Mouse (Mus musculus): ENCODE results near the gene Rnf111. TPM values are rescaled to one million over a fixed set of nuclear protein-coding genes. Genes with fewer than 3 reads are reported as not detected.

Gene Rnf111
- total and polyA plus RNA-seq, 3 experiments: 10.4 to 17.6 (median 11.8) TPM

DNA sequence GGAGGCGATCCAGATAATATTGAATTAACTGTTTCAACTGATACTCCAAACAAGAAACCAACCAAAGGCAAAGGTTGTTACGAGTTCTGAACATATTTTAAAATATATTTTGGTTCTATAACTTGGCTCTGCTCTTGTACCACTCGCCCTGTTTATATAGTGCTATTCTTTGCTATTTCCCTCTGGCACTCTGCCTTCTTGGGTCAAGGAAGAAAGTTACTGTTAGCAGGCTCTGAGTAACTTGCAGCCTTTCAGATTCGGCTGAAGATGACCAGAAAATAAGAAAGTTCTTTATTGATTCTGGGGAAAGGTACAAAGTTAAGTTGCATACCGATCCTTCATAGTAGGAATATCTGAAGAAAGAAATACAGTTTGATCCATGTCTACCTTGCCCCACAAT is 40.5 kb upstream of the Rnf111 start:
- peaks cover 35% of the 10 kb centered on the region for H3K79me2 ChIP-seq (replicated peaks; ENCODE audit: control insufficient read depth, extremely low read depth, insufficient read depth, poor library complexity, severe bottlenecking)
- dilution Hi-C loops (cut with MboI; ENCODE audit: extremely low pct_ligation_motif_present, extremely low pct_unique_long_range_greater_than_20kb, low sequenced_read_pairs): no loop called here
- in situ Hi-C loops (cut with MboI; ENCODE audit: low pct_ligation_motif_present, low pct_unique_long_range_greater_than_20kb, low sequenced_read_pairs): no loop called here
- H3K36me3 ChIP-seq (replicated peaks in 1 of 2; ENCODE audit: control insufficient read depth in 1 of 2, insufficient read depth in 1 of 2, low read length in 1 of 2): peaks cover 7 to 22% of the 10 kb centered on the region in 2 experiments
- no peak for DNase-seq (ENCODE audit: extremely low read depth)
- H3K4me1 ChIP-seq (ENCODE audit: control insufficient read depth in 1 of 2, insufficient read depth in 2 of 2): peaks cover 0 to 29% of the 10 kb centered on the region in 2 experiments; a peak in 2 of 4 replicates
- no peak for TF ChIP-seq MAX (IDR thresholded peaks at IDR 0.05; ENCODE audit: low read length)
- TF ChIP-seq USF2 (conservative IDR thresholded peaks at IDR 0.05; ENCODE audit: low read depth, low read length): no peak
- 0 out of 2 replicates have a peak, but pooled peaks have one; percentile 7 for TF ChIP-seq SIN3A (IDR thresholded peaks at IDR 0.05; ENCODE audit: low read length)
- no peak for TF ChIP-seq JUN (IDR thresholded peaks at IDR 0.05; ENCODE audit: insufficient read depth, low read depth, low read length)
- peak overlapping the region; percentile 64 for H3K9ac ChIP-seq (ENCODE audit: insufficient read depth, low read depth)
- H3K27me3 ChIP-seq (replicated peaks): peaks cover 2% of the 10 kb centered on the region
- peak overlapping the region; percentile 93 for H3K4me2 ChIP-seq (ENCODE audit: insufficient read depth, low read depth, poor library complexity, severe bottlenecking)
- no peaks in the 10 kb centered on the region for H3K9me3 ChIP-seq (replicated peaks; ENCODE audit: low read length)
- H3K27ac ChIP-seq (ENCODE audit: insufficient read depth, low read depth): no peak overlapping the region
- H3K4me3 ChIP-seq (replicated peaks in 1 of 3; ENCODE audit: low read depth in 2 of 3, low read length in 2 of 3, poor library complexity in 1 of 3): peak overlapping the region; percentile 48 to 99 (median 89)

DNA sequence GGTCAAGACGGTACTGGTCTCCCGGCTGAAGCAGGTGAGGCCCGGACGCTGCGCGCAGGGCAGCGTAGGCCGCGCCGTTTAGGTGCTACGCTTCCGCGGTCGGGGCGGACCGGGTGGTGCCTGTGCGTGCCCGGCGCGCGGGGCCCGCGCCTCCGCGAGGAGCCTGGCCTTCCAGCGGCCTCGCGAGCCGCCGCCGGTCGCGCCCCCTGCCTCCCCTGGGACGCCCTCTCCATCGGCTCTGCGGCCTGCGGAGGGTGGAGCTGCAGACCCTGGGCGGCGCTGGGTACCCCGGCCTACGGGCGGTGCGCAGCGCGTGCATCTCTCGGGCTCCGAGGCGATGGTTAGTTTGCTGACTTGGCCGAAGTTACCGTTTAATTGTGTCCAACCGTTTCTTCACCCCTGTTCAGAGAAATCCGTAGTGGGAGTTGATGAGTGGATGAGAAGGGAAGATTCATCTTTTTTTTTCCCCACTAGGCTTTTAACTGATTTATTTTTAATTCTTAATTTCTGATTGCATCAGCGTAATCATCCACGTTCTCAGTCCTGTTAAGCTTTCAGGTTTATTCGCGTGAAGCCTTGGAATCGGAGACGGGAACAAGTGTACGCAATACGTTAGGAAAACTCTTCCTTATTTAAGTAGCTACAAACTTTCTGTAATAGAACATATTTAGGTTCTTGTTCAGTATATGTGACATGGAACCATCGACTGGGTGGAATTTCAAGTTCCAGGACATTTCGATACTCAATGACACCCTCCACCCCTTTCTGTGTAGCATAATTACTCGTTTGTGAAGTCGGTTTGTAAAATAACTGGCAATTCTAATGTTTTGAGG is 39.7 kb upstream of the Rnf111 start:
- Histone ChIP-seq H3K4me2 (ENCODE audit: insufficient read depth, low read depth, poor library complexity, severe bottlenecking) (peak overlapping the region; percentile 40; the same call in 1 of the 2 replicates), H3K27me3 (replicated peaks) (peaks cover 2% of the 10 kb centered on the region), H3K9ac (ENCODE audit: insufficient read depth, low read depth) (peak overlapping the region; percentile 64), H3K79me2 (replicated peaks; ENCODE audit: control insufficient read depth, extremely low read depth, insufficient read depth, poor library complexity, severe bottlenecking) (peaks cover 29% of the 10 kb centered on the region), H3K4me1 (ENCODE audit: control insufficient read depth in 1 of 2, insufficient read depth in 2 of 2) (peaks cover 0 to 28% of the 10 kb centered on the region in 2 experiments; a peak in 2 of 4 replicates), H3K27ac (ENCODE audit: insufficient read depth, low read depth) (peak overlapping the region; percentile 91), H3K4me3 (replicated peaks in 1 of 3; ENCODE audit: low read depth in 2 of 3, low read length in 2 of 3, poor library complexity in 1 of 3) (peak overlapping the region; percentile 70 to 99 (median 89)), H3K9me3 (replicated peaks; ENCODE audit: low read length) (no peaks in the 10 kb centered on the region), H3K36me3 (replicated peaks in 1 of 2; ENCODE audit: control insufficient read depth in 1 of 2, insufficient read depth in 1 of 2, low read length in 1 of 2) (peaks cover 4 to 16% of the 10 kb centered on the region in 2 experiments)
- peak; percentile 61 for DNase-seq (ENCODE audit: extremely low read depth)
- dilution Hi-C loops (cut with MboI; ENCODE audit: extremely low pct_ligation_motif_present, extremely low pct_unique_long_range_greater_than_20kb, low sequenced_read_pairs) (no loop called here), in situ Hi-C loops (cut with MboI; ENCODE audit: low pct_ligation_motif_present, low pct_unique_long_range_greater_than_20kb, low sequenced_read_pairs) (no loop called here)
- TF ChIP-seq MYC (IDR thresholded peaks at IDR 0.05; ENCODE audit: low read depth, low read length) (0 out of 2 replicates have a peak, but pooled peaks have one; percentile 61), CHD2 (IDR thresholded peaks at IDR 0.05; ENCODE audit: low read length) (no peak), UBTF (IDR thresholded peaks at IDR 0.05; ENCODE audit: low read depth, low read length) (peak; percentile 86; the same call in 1 of the 2 replicates), PAX5 (IDR thresholded peaks at IDR 0.05; ENCODE audit: low read length) (no peak), HCFC1 (IDR thresholded peaks at IDR 0.05; ENCODE audit: low read depth, low read length) (no peak; the same call in 1 of the 2 replicates), RAD21 (IDR thresholded peaks at IDR 0.05; ENCODE audit: low read depth, low read length) (no peak), JUND (conservative IDR thresholded peaks at IDR 0.05; ENCODE audit: low read depth, low read length) (no peak), TBP (conservative IDR thresholded peaks at IDR 0.05; ENCODE audit: low read depth, low read length) (0 out of 2 replicates have a peak, but pooled peaks have one; percentile 13), RCOR1 (conservative IDR thresholded peaks at IDR 0.05; ENCODE audit: low read depth, low read length) (no peak), CTCF (conservative IDR thresholded peaks at IDR 0.05 in 1 of 2, IDR thresholded peaks at IDR 0.05 in 1 of 2; ENCODE audit: low read depth in 2 of 2, low read length in 2 of 2) (no peak), TCF12 (IDR thresholded peaks at IDR 0.05; ENCODE audit: low read depth, low read length) (peak; percentile 8; the same call in 1 of the 2 replicates), MEF2A (IDR thresholded peaks at IDR 0.05; ENCODE audit: borderline replicate concordance, low read depth, low read length) (no peak), ZMIZ1 (IDR thresholded peaks at IDR 0.05; ENCODE audit: low read depth, low read length) (no peak), GABPA (IDR thresholded peaks at IDR 0.05; ENCODE audit: insufficient replicate concordance, low read depth, low read length) (no peak), ETS1 (conservative IDR thresholded peaks at IDR 0.05; ENCODE audit: low read depth, low read length) (no peak), POLR2AphosphoS2 (IDR thresholded peaks at IDR 0.05; ENCODE audit: low read depth, low read length) (no peak), USF1 (IDR thresholded peaks at IDR 0.05; ENCODE audit: low read depth, low read length) (no peak), NELFE (IDR thresholded peaks at IDR 0.05; ENCODE audit: low read depth, low read length) (no peak), ZNF384 (IDR thresholded peaks at IDR 0.05; ENCODE audit: low read depth, low read length) (no peak), NRF1 (IDR thresholded peaks at IDR 0.05; ENCODE audit: low read depth, low read length) (0 out of 2 replicates have a peak, but pooled peaks have one; percentile 24), MXI1 (IDR thresholded peaks at IDR 0.05; ENCODE audit: low read depth, low read length) (peak; percentile 61; the same call in 1 of the 2 replicates), USF2 (conservative IDR thresholded peaks at IDR 0.05; ENCODE audit: low read depth, low read length) (no peak), POLR2A (IDR thresholded peaks at IDR 0.05; ENCODE audit: low read depth, low read length) (no peak), ZKSCAN1 (IDR thresholded peaks at IDR 0.05; ENCODE audit: borderline replicate concordance, low read depth, low read length) (no peak), MAZ (IDR thresholded peaks at IDR 0.05; ENCODE audit: low read depth, low read length) (no peak; the same call in 1 of the 2 replicates), JUN (IDR thresholded peaks at IDR 0.05; ENCODE audit: insufficient read depth, low read depth, low read length) (no peak), SMC3 (IDR thresholded peaks at IDR 0.05; ENCODE audit: low read depth, low read length) (no peak), KAT2A (IDR thresholded peaks at IDR 0.05; ENCODE audit: insufficient replicate concordance, low read length) (no peak)
